Mouse (Mus musculus): ENCODE measurements at regions not wholly inside any gene's neighbourhood (a gene's known extent, or its start where the extent isn't known, plus 50 kb on each side); places are given as distances from the start of the nearest gene placed in this dataset.

- DNase-seq: no peak
Observed at GRCm38 (mm10) chr3:119958799-119959467, 174.7 kb upstream of the Ptbp2 start.

DNA sequence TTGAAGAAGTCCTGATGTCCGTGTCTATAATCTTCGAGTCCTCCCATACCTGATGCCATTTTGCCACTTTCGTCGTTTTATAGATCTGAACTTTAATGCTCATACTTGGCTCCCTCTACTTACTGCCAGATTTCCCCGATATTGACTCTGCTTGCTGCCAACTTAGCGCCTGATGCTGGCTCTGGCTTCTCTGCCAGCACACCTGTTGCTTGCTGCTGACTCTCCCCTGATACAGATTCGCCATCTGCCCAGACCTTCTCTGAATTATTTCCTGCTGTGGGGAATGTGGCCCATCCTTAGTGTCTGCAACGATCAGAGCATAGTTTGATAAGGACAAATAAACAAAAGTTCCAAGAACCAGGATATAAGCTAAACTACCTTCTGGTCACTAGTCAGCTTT is 173.3 kb upstream of the Ptbp2 start:
- no peak for DNase-seq

GRCm38 (mm10) chr3:119955745-119956615 is 171.7 kb upstream of the Ptbp2 start:
- DNase-seq: peak; percentile 26

GRCm38 (mm10) chr3:119950721-119951120 is 166.5 kb upstream of the Ptbp2 start:
- no peak for DNase-seq

- DNase-seq: peak; percentile 69
Observed at GRCm38 (mm10) chr3:119950070-119950469, 165.8 kb upstream of the Ptbp2 start.

GRCm38 (mm10) chr3:119949620-119950019 is 165.4 kb upstream of the Ptbp2 start:
- no peak for DNase-seq

DNA sequence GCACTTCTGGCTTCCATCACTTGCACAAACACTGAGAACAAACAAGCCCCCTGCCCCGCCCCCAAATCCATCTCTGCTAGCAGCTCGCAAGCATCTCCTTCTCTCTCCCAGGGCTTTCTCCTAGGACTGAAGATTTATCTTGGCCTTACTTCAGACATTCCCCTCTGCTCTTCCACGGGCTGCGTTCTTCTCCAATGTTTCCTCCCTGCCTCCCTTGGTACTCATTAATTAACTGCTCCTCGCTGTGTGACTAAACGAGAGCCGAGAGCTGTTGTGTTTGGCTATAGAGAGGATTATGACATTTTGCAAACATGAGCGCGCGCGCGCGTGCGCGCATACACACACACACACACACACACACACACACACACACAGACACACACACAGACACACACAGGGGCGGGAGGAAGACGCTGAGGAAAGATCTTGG is 164.8 kb upstream of the Ptbp2 start:
- DNase-seq: no peak

- no peak for DNase-seq
Observed at GRCm38 (mm10) chr3:119947126-119947525, 162.9 kb upstream of the Ptbp2 start.

GRCm38 (mm10) chr3:119944115-119944514 is 159.8 kb upstream of the Ptbp2 start:
- DNase-seq: no peak

- no peak for DNase-seq
Observed at GRCm38 (mm10) chr3:119939091-119939490, 154.8 kb upstream of the Ptbp2 start.

DNA sequence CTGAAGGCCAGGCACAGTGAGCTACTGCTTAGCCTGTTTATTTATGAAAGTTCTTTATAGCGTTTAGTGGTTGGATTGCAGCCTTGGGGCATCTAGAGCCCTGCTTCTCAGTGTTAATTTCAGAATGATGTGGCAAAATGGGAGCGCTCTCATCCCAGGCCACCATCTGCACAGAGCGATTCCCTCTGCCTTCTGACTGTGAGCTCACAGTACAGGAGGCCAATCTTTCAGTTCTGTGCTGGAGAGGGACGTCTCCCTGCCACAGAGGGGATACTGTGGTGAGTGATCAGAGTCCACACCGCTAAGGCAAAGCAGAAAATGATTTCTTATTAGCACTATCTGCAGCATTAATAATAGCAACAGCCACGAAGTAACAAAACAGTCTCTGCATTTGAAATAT is 154.2 kb upstream of the Ptbp2 start:
- DNase-seq: no peak

DNA sequence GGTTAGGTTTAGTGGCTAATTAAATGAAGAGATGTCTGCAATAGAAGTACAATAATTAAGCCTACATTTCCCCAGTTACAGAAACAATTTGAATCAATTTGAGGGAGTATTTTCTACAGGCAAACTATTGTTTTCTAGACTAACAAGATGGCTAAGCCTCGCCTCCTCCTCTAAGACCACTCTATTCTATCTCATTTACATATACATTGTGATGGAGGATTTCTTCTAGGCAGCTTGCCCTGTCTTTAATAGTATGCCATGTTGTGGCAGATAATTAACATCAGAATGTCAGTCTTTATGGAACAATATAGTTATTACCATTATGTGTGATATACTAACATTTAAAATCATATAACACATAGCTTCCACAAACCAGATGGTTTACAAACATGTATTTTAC is 152.3 kb upstream of the Ptbp2 start:
- DNase-seq: no peak

- DNase-seq: no peak
Observed at GRCm38 (mm10) chr3:119933049-119933511, 148.8 kb upstream of the Ptbp2 start.

GRCm38 (mm10) chr3:119928281-119928680 is 144.0 kb upstream of the Ptbp2 start:
- DNase-seq: no peak

DNA sequence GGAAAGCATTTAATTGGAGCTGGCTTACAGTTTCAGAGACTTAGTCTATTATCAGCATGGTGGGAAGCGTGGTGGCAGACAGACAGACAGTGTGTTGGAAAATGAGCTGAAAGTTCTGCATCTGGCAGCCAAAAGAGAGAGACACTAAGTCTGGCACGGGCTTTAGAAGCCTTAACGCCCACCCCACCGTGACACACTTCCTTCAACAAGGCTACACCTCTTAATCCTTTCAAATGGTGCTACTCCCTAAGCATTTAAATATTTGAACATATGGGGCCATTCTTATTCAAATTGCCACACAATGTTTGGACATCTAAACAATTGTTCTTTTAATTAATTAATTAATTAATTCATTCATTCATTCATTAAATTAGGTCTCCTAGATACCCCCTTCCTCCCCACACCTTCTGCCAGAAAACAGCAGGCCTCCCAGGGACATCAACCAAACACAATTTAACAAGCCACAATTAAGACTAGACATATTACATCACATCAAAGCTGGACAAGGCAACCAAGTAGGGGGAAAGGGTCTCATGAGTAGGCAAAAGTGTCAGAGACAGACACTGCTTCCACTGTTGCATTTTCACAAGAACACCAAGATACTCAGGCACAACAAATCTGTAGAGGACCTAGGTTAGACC is 135.4 kb upstream of the Ptbp2 start:
- DNase-seq: no peak

DNA sequence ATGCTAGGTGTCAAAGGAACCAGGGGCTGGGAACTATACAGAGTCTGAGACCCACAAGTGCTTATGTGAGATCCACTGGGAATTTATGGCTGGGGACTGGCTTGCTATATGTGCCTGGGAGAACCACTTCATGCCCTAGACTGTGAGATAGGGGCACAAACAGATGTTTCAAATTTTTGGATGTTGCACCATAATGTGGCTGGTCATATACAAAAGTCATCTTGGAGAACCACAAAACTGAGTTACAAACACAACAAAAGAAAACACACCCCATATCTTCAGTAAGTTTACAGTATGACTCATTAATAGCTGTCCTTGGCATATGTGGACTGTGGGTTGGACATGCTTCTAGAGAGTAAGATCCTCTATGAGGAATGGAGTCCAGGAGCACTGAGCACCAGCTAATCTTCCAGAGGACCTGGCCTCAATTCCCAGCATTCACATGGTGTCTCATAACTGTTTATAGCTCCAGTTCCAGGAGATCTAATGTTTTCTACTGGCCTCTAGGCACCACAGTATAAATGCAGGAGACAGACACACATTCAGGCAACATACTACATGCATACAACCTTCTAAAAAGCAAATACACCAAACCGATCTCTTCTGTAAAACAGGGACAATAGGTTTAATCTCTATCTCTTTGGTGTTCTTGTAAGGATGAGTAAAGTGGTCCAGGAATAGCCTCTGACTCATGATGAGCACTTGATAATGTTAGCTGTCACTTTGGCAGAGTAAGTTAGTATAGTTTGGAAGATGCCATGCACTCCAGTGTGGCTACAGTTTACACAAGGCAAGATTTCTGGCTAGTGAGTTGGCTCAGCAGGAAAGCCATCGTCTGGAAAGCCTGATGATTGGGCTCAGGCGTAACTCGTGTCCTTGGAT is 132.0 kb upstream of the Ptbp2 start:
- DNase-seq: no peak

DNA sequence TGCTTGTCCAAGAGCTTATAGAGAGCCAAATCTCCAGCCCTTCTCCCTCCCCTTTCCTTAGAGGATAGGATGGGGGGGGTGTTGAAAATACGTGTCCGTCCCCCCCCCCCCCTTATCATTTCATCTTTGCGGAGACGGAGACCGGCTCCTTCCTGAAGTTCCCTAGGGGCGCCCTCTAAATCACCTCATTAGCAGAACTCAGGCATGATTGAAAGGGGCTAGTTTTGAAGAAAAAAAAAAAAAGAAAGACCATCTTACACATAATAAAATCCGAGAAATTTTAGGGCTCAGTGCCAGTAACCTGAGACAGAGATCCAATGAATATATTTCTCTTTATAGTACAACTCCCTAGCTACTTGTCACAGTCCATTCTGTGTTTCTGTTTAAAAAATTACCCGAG is 127.3 kb upstream of the Ptbp2 start:
- DNase-seq: no peak

DNA sequence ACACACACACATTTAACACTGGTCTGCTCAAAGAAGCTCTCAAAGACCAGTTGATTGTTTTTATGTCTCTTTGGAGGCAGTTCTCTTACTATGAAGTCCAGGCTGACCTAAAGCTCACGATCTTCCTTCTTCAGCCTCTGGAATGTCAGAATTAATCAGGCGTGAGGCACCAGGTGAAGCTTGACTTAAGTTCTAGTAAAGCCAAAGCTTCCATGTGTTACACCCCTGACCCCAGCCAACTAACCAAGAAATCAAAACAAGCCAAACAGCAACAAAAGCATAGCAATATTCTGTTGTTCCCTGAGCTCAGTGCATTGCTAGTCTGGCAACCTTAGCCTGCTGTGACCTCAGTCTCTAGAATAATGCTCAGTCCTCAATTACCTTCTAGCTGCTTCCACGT is 120.0 kb upstream of the Ptbp2 start:
- DNase-seq: no peak

- no peak for DNase-seq
Observed at GRCm38 (mm10) chr3:119895141-119895540, 110.9 kb upstream of the Ptbp2 start.

DNA sequence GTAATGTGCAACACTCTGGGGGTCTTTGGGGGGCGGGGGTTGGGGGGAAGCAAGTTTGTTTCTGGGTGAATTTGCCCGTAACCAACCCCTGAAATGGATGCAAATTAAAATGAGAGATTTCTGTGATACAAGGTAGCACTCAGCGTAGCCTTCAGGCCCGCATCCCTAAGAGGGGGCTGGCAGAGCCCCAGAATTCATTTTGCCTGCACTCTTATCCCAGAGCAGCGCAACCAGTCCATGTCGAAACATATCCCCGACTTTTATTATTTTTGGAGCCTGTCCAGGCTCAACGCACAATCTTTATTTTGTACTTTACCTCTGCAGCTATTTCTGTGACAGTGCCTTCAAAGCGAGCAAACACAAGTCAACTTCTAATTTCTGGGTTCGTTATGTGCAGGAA is 109.8 kb upstream of the Ptbp2 start:
- DNase-seq: no peak

DNA sequence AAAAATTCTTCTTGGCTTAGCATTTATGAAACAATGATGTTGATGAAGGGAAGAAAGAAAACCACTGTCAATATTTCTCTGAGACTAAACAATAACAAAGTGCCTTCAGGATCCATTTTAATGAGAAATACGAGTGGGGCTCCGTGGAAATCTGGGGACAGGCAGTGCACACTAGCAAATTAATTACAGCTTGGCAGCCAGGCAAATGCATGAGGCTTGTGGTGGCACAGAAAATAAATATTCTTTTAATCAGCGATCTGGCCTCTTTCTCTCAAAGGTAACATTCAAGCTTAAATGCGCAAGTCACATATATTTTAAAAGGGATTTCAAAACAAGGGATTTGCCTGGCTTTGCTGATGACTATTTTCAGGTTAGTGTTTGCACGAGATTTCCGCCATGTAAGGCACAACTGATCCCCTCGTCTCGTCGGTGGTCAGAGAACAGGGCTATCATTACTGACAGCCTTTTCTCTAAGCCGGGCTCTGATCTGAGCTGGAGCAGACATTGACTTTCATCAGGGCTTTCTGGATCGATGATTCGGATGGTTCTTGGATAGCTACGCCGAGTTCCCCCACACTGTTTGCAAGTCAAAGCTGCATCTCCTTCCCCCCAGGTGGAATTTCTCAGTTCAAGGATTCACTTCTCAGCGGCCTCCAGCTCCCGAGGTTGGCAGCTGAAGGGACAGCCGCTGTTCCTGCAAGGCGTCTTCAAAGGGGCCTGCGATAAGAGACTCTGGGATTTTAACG is 109.1 kb upstream of the Ptbp2 start:
- DNase-seq: no peak

All from right cerebral cortex, adult 18-20 months (tissue).